In genomic region chr4:39644136-39644535, GRCm38 (mm10) we compare ENCODE assay signal across 16 mouse cellular contexts.
"Had no signal": no experiment of that assay in that cellular context is flagged by ENCODE, and none has a peak within 500 bp of the region (broad histone marks: within the 10 kb centered on the region; RNA-seq: fewer than 3 reads in every experiment).

No protein-coding gene starts in this region.

- H3K4me1 ChIP-seq: liver, embryonic 12.5 days; midbrain, embryonic 10.5 days; neural tube, embryonic 13.5 days; neural tube, embryonic 15.5 days had no signal

- H3K27me3 ChIP-seq: liver, embryonic 12.5 days; neural tube, embryonic 13.5 days; neural tube, embryonic 15.5 days had no signal

- H3K36me3 ChIP-seq: liver, embryonic 12.5 days; midbrain, embryonic 10.5 days; neural tube, embryonic 13.5 days; neural tube, embryonic 15.5 days had no signal

- ATAC-seq: liver, embryonic 12.5 days had no signal

- DNase-seq: lung, adult 18-20 months; lung, embryonic 14.5 days; lung, postnatal 10 days; lung, postnatal 4 days; right cerebral cortex, postnatal 25 days; right cerebral cortex, postnatal 4 days; spleen, adult 18-20 months; thymus, adult 18-20 months; thymus, postnatal 25 days; thymus, postnatal 4 days had no signal

- H3K9ac ChIP-seq: liver, embryonic 12.5 days; liver, embryonic 14.5 days; lung, embryonic 14.5 days; neural tube, embryonic 13.5 days; neural tube, embryonic 15.5 days had no signal

- H3K4me3 ChIP-seq: liver, embryonic 12.5 days; midbrain, embryonic 10.5 days; myocyte; neural tube, embryonic 13.5 days; neural tube, embryonic 15.5 days had no signal

- H3K4me2 ChIP-seq: liver, embryonic 12.5 days; lung, embryonic 14.5 days; neural tube, embryonic 13.5 days; neural tube, embryonic 15.5 days had no signal

- H3K9me3 ChIP-seq: liver, embryonic 12.5 days; midbrain, embryonic 10.5 days; neural tube, embryonic 13.5 days; neural tube, embryonic 15.5 days had no signal

- H3K27ac ChIP-seq: liver, embryonic 12.5 days; liver, embryonic 14.5 days; midbrain, embryonic 10.5 days; neural tube, embryonic 13.5 days; neural tube, embryonic 15.5 days had no signal
